Mouse (Mus musculus) cerebellum, adult 18-20 months (tissue): ENCODE data around the gene Slc12a4.
"Not testable (repeated sequence)": the region's sequence is repeated elsewhere in the genome, so short reads cannot be mapped to it uniquely, and the experiment has no call there.

Experiments used
- DNase-seq, 2 experiments: peaks; one replicate each; pipeline ENCODE4 v3.0.0; 2021

The Slc12a4 gene

DNA sequence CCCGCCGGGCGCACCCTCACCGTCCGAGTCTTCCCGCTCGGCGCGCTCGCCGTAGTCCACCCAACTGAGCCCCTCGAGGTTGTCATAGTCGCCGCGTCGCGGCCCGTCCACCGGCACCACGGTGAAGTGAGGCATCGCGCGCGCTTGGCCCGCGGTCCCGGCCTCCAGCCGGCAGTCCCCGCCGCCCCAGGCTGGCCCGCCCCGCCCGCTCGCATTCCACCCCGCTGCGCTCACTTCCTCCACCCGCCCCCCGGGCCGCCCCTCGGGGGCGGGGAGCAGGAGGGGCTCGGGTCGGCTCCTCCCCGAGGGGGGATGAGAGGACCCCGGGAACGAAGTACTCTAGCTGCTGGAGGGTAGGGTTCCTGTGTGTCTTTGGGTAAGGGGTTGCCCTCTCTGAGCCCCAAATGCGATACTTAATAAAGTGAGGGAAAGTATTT, at the start of gene Slc12a4:
Slc12a4 (minus strand) TSS at position 193 of the 437 bp plus-strand sequence.
- DNase-seq: no peak

DNA sequence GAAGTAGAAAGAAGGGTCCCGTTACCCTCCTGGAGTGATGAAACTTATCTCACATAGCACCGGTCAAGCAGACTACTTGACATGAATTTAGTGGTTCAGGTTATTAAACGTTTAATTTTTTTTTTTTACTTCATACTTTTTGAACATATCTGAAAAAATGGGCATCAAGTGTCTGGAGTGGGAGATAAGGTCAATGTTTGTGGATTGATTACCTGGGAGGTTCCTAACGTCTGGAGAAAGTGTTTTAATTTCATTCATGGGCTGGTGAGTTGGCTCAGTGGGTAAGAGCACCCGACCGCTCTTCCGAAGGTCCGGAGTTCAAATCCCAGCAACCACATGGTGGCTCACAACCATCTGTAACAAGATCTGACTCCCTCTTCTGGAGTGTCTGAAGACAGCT, 46.3 kb upstream of the Slc12a4 start:
- DNase-seq: not testable (repeated sequence)

DNA sequence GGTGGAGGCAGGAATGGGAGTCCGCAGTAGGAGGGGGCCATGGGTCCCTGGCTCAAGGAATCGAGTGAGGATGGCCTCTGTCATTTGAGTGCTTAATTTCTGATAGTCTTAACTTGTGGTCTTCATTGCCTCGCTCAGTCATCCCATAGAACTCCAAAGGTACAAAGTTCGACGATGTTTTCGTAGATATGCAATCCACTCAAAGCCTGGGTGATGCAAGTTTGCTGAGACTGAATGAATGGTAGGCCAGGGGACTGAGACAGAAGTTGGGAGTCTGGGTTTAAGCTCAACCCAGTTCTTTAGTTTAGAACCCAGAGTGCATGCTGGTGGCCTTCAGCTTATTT, 45.7 kb upstream of the Slc12a4 start, which contains the start of gene Ddx28:
Ddx28 (minus strand) TSS at position 240 of the 344 bp plus-strand sequence.
- DNase-seq: no peak

DNA sequence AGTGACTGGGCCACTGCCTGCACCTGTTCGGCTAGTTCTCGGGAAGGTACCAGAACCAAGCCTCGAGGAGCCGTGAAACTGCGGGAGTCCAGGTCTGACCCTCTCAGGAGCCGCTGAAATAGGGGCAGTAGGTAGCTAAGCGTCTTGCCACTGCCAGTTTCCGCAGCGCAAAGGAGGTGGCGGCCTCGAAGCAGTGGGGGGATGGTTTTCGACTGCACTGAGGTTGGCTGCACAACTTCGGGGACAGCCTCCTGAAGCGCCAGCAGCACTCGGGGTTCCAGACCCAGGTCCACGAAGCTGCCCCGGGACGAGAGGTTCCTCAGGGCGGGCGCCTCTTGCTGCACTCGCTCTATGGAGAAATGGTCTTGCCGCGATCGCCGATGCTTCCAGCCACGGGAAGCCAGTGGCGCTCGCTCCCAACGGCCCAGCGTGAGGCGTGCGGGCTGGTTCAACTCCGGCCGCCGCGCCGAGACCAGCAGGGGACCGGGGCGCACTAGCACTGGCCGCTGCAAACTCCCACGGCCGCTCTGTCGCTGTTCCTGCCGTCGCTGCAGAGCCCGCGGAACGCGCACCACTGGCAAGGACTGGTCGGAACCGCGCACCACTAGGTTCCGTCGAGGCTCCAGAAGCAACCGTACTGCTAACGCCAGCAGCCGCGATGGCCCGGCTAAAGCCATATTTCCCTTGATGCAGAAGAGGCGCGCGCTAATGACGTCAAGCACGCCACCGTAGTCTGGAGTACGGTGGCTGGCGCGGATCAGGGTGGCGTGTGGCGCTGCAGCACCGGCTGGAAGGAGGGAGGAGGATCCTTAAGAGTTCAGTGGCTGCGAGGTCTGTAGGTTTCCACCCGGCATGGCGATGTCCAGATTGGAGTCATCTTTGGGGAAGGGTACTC, 45.1 kb upstream of the Slc12a4 start:
- DNase-seq: peak; percentile 89 to 97

DNA sequence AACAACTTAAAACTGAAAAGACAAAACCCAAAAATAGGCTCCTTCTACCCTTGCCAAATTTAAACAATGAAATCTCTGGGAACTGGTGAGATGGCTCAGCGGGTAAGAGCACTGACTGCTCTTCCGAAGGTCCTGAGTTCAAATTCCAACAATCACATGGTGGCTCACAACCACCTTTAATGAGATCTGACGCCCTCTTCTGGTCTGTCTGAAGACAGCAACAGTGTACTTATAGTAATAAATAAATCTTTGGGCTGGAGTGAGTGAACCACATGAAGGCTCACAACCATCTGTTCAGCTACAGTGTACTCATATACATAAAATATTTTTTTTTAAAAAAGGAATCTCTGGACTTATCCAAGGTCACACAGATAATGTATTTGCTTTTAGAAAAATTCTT, 42.0 kb upstream of the Slc12a4 start:
- DNase-seq: not testable (repeated sequence)

DNA sequence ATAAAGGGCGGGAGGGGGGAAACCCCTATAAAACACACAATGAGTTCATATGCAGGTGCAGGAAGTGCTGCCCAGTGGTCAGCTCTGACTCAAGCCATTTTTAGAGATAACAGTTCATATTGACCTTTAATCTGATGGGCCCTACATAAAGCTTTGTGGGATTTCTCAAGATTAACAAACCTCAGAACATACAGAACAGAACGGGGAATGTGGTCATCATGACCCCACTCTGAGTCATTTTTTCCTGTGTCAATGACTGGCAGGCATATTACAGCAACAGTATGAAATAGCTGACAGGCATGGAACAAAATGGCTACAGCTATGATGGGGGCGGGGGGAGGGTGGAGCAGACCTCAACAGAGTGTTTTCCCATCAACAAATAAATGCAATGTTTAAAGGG, 41.2 kb upstream of the Slc12a4 start:
- no peak for DNase-seq

DNA sequence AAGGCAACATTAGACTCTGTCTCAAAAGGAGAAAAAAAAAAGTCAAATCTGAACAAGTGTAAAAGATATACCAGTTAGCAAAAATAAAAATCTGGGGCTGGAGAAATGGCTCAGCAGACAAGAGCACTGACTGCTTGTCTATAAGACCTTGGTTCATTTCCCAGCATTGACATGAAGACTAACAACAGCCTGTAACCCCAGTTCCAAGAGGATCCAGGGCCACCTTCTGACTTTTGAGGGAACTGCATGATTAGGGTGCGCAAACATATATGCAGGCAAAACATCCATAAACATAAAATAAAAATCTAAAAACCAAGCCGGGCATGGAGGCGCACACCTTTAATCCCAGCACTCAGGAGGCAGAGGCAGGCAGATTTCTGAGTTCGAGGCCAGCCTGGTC, 40.5 kb upstream of the Slc12a4 start:
- no peak for DNase-seq

DNA sequence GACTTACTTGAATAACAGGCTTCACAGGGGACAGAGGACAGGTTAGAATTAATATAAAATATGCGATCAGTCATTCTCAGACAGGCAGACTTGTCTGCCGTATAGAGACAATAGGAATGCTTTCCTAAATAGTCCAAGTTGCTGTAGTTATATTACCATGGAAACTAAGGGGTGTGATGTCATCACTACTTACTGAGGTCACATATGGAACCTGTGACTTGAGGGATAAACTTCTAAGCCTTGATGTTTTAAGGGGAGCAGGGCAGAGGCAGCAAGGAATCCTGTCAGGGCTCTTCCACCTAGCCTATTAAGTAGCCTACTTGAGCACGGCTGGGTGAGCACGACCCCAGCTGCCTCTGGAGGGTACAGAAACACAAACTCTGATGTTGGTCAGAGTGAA, 40.0 kb upstream of the Slc12a4 start, which contains the start of gene Dpep2nb:
Dpep2nb (minus strand) TSS at position 101 of the 400 bp plus-strand sequence.
- DNase-seq: no peak

DNA sequence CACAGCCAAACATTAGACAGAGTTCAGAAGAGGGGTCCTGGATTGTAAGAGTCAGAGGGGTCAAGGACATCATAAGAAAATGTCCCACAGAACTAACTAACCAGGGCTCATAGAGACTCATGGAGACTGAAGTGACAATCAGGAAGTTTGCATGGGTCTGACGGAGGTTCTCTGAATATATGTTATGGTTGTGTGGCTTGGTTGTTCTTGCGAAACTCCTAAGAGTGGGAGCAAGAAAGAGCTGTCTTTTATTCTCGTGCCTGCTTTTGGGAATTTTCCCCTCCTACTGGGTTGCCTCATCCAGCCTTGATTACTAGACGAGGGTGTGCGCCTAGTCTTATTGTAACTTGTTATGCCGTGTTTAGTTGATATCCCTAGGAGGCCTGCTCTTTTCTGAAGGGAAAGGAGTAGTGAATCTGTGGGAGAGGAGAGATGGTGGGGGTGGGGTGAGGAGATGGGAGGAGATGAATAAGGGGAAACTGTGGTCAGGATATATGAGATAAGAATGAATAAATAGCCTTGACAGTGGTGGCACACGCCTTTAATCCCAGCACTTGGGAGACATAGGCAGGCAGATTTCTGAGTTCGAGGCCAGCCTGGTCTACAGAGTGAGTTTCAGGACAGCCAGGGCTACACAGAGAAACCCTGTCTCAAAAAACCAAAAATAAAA, 38.8 kb upstream of the Slc12a4 start:
- no peak for DNase-seq

DNA sequence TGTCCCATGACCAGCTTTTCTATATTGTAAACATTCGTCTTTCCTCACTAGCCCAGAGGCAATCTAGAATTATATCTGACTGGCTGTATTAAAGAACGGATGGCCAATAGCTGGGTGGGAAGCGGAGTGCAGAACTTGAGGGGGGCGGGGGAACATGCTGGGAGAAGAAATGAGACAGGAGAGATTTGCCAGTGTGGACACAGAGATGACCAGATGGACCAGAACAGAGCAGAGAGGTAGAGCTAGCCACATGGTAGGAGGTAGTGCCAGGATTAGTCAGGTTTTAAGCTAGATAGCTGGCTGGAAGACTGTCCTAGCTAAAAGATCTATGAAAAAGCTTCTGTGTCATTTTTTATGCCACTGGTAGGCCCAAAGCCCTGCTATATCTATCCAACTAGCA, 36.0 kb upstream of the Slc12a4 start:
- peak; percentile 72 to 85 for DNase-seq

DNA sequence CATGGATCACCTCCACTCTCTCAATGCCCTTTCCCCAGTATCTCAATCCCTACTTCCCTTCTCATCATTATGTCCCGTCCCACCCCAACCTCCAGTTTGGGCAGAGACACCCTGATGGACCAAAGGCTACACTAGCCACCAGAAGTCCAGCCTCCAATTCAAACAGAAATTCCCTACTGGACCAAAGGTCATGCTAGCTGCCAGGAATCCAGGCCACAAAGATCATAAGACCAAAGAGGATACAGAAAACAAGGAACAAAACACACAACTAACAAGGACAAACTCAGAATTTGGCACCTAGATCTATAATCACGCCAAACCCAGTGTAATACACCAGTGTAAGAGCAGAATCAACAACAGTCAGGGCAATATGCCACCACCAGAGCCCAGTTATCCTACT, 33.1 kb upstream of the Slc12a4 start:
- no peak for DNase-seq

DNA sequence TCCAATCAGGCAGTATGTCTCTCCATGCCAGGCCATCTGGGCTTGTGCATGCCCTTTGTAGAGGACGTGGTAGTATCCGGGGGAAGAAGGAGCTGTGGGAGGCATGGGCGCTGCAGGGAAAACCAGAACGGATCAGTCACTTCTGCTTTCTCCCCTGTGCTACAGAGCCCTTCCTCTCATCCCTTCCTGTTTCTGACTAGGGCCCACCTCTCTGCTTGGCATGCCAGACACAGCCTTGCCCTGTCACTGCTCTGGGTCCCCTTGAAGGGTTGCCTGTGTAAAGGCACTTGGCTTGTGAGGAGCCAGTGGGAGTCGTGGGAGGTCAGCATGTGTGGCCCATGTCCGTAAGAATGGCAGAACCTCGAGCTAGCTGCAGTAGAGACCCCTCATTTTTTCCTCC, 30.5 kb upstream of the Slc12a4 start:
- no peak for DNase-seq

DNA sequence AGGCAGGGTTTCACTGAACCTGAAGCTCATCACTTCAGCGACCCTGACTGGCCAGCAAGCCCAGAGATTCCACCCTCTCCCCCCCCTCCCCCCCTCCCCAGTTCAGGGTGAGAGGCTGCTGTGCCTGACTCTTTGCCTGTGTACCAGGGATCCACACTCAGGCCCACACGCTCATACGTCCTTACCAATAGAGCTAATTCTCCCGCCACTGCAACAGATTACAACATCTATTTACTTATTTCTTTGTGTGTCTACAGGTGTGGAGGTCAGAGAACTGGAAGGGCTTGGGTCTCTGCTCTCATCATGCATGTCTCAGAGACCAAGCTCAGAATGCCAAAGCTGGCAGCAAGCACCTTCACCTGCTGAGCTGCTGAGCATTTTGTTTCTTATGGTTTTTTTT, 27.3 kb upstream of the Slc12a4 start:
- no peak for DNase-seq

DNA sequence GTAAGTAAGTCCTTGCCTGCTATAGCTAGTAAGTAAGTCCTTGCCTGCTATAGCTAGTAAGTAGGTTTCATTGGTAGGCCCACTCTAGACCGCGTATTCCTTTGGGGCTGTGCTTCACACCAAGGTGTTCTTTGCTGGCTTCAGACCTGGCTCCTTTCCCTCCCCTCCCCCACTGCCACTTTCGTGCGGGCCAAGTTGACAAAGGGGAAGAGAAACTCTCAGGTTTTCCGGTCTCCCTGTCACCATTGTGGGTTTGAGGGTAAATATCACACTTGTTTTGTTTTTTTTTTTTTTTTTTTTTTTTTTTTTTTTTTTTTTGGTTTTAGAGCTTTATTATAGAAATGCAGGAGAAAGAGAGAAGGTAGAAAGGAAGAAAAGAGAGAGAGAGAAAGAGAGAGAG, 26.6 kb upstream of the Slc12a4 start:
- DNase-seq: no peak

DNA sequence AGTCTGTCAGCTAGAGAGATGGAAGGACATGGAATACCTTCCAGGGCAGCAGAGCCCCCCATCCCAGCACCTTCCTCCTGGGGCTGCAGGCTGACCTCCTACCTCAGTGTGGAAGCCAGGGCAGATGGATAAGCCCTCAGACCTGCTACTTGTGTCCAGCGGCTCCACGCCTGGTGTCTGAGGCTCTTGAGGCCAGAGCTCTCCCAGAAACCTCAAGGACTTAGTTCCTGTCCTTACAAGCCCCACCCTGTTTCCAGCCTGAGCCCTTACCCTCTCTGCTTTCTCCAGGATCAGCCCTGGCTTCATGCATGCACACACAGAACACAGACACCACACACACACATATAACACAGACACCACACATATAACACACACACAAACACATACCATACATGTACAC, 25.6 kb upstream of the Slc12a4 start:
- DNase-seq: no peak

DNA sequence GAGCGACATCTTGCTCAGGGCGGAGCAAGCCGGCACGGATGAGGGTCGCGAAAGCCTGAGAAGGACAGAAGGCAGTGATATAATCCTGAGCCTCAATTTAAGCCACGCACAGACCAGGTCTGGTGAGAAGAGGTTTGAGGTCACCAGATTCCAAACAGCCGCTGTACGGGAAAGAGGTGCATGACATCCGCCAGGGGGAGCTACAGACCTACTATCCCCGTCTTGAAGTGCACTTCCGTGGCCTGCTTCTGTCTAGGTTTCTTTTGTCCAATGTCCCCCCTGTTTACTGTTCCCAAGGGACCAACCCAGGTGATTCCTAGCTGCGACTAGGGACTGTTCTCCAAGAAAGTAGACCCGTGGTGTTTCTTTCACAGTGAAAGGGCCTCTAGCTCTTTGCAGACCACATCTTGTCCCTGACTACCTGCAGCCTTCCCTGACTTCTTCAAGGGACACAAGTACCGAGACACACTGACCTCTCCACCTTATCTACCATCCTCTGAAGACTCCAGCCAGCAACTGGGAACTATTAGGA, 25.0 kb upstream of the Slc12a4 start, which contains the start of gene Dus2:
Dus2 (plus strand) TSS at position 482 of the 532 bp plus-strand sequence.
- DNase-seq: peak; percentile 86 to 92

DNA sequence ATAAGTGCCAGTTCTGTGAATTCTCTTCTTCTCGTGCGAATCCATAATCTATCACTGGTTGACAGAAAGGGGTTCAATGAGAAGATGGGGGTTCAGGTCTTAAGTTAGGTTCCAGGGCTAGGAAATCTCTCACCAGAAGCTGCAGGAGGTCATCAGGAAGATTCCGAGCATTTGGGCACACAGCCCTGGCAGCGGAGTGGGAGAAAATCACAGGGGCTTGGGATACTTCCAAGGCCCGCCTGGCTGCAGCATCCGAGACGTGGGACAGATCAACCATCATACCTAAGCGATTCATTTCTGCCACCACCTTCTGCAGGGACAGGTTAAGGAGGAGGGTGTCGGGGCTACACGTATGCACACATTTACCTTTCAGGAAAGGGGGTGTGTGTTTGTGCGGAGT, 22.6 kb upstream of the Slc12a4 start:
- no peak for DNase-seq

DNA sequence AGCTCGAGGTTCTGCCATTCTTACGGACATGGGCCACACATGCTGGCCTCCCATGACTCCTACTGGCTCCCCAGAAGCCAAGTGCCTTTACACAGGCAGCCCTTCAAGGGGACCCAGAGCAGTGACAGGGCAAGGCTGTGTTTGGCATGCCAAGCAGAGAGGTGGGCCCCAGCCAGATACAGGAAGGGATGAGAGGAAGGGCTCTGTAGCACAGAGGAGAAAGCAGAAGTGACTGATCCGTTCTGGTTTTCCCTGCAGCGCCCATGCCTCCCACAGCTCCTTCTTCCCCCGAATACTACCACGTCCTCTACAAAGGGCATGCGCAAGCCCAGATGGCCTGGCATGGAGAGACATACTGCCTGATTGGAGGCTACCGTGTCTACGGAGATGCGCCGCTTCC, 17.5 kb upstream of the Slc12a4 start:
- not testable (repeated sequence) for DNase-seq

DNA sequence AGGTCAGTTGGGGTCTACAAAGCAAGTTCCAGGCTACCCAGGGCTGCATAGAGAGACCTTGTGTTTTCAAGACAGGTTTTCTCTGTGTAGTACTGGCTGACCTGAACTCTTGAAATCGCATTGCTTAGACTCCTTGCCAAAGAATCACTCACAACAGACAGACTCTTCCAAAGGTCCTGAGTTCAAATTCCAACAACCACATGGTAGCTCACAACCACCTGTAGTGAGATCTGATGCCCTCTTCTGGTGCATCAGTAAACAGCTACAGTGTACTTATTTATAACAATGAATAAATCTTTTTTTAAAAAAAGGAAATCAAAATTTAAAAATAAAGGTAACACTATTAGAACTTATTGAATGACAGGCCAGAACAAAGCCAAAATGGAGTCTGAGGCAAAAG, 15.2 kb upstream of the Slc12a4 start:
- DNase-seq: no peak

DNA sequence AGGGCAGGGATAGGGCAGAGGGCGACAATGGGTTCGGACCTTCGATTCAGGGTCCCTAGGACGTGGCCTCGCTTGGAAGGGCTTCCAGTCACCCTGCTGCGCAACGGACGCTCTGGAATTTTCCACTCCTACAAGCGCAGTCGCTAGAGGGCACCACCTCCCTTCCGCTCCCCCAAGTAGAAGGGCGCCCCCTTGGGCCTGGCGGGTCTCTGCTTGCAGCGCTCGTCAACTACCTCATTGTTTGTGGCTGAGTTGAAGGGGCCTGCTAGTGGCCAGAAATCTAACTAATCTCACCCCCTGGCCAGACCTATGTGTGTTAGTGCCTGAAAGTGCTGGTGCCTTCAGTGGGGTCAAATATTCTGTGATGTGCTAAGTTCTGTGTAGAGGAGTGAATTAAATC, 13.4 kb upstream of the Slc12a4 start, which contains the start of gene Dpep3:
Dpep3 (minus strand) TSS at position 105 of the 400 bp plus-strand sequence.
- no peak for DNase-seq

DNA sequence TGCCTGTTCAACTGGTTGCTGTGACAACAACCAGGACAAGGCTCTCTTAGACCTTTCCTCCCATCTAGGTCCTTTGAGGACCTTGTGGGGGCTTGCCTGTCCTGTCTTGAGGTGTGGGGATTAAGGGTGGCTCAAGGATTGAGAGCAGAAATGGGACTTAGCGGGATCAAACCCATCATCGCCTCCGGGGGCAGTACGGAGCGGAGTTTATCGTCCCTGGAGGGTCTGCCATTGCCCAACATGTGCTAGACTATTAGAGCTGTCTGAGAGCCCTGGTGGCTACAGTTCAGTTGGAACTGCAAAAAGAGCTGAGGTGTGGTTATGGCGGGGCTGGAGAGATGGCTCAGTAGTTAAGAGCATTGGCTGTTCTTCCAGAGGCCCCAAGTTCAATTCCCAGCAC, 9.5 kb upstream of the Slc12a4 start:
- DNase-seq: no peak

DNA sequence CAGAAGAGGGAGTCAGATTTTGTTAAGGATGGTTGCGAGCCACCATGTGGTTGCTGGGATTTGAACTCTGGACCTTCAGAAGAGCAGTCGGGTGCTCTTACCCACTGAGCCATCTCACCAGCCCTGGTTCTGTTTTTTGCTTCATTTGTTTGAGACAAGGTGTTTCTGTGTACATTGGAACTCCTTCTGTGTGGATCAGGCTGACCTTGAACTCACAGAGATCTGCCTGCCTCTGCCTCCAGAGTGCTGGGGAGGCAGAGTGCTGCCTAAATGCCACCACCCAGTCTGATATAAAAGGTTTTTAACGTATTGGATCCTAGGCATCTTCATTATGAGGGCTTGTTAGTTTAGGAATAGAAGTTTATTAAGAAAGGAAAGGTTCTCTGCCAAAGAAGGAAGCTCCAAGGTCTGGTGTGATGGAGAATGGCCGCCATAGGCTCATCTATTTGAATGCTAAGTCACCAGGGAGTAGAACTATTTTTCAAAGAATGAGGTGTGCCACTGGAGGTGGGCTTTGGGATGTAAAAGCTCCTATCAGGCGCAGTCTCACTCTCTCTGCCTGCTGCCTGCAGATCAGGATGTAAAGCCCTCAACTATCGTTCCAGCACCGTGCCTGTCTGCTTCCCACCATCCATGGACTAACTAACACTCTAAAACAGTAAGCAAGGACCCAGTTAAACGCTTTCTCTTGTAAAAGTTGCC, 5.3 kb upstream of the Slc12a4 start:
- DNase-seq: no peak

DNA sequence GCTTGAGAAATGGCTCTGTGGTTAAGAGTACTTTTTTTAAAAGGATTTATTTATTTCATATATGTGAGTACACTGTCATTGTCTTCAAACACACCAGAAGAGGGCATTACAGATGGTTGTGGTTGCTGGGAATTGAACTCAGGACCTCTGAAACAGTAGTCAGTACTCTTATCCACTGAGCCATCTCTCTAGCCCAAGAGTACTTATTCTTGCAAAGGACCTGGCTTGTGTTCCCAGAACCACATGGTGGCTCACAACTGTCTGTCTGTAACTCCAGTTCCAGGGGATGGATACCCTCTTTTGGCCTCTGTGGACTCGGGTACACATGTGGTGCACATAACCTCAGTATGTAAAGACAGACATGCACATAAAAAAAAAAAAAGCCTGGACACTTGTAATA, 3.5 kb upstream of the Slc12a4 start:
- no peak for DNase-seq
